Mouse (Mus musculus): Measurements from ENCODE around the gene Ttc9. TPM values are rescaled to one million over a fixed set of nuclear protein-coding genes. Genes with fewer than 3 reads are reported as not detected.

The Ttc9 gene
- total RNA-seq, 2 experiments from 2014 or later: 5.8 to 6.3 TPM

- intact Hi-C loops (cut with DNase I): loop anchor here (5.0 kb wide), 1 partner anchor 640 kb away; no protein-coding TSS in a partner anchor
- DNase-seq: no peak
Observed at GRCm38 (mm10) chr12:81712618-81713017, 81.6 kb downstream of the Ttc9 start.

Other genes with a start within 250 kb of the Ttc9 start
- under 1 TPM; 0.74 to 0.89 TPM for gene Adam4, start 209.3 kb upstream of the Ttc9 start, total RNA-seq (2021)
- gene Cox16, start 146.1 kb upstream of the Ttc9 start, total RNA-seq (2021): 10 to 100 TPM; 76.4 to 83.3 TPM
- gene Gm20498, start 98.3 kb upstream of the Ttc9 start, total RNA-seq (2021): 10 to 100 TPM; 35.4 to 38.8 TPM
- gene Synj2bp, start 98.3 kb upstream of the Ttc9 start, total RNA-seq (2021): 10 to 100 TPM; 35.3 to 36.4 TPM
- gene Adam21, start 62.8 kb upstream of the Ttc9 start, total RNA-seq (2021): not detected
- 1 to 10 TPM; 9.1 to 9.7 TPM for gene Med6, start 36.2 kb upstream of the Ttc9 start, total RNA-seq (2021)
- under 1 TPM; 0.07 to 0.10 TPM for gene Map3k9, start 149.9 kb downstream of the Ttc9 start, total RNA-seq (2021)
- gene Pcnx, start 228.8 kb downstream of the Ttc9 start, total RNA-seq (2021): 10 to 100 TPM; 35.8 to 40.9 TPM